8 mouse cellular contexts compared by ENCODE assay signal in genomic region chr11:63131693-63132040, GRCm38 (mm10). TPM values are rescaled to one million over a fixed set of nuclear protein-coding genes. Genes with fewer than 3 reads are reported as not detected.
DNase-seq lines count a peak whose midpoint lies in the region; ATAC-seq and TF ChIP-seq lines count a peak whose summit lies in the region.

No protein-coding gene starts in this region.

- WGBS in kidney, adult 2 months = 8% methylated on average over 11 of the region's 11 CpGs
- WGBS in hindbrain, embryonic 12.5 days = 8% methylated on average over 11 of the region's 11 CpGs
- WGBS in midbrain, embryonic 12.5 days = 6% methylated on average over 11 of the region's 11 CpGs

- TF ChIP-seq POLR2A in kidney, adult 2 months (IDR thresholded peaks at IDR 0.05; ENCODE audit: low read depth, low read length) = no peak
- TF ChIP-seq POLR2A in bone marrow macrophage, adult 2 months (IDR thresholded peaks at IDR 0.05; ENCODE audit: borderline replicate concordance, low read depth, low read length) = no peak

- H3K4me3 ChIP-seq in kidney, adult 2 months (ENCODE audit: insufficient read depth, low read depth, low read length) = peak overlapping the region; percentile 63
- H3K4me3 ChIP-seq in bone marrow macrophage, adult 2 months (ENCODE audit: insufficient read depth, low read length) = peak overlapping the region; percentile 99
- H3K4me3 ChIP-seq in hindbrain, embryonic 12.5 days = peak overlapping the region; percentile 52
- H3K4me3 ChIP-seq in midbrain, embryonic 12.5 days = peak overlapping the region; percentile 53

- peak overlapping the region; percentile 94 for H3K4me2 ChIP-seq in hindbrain, embryonic 12.5 days (replicated peaks)
- H3K4me2 ChIP-seq in midbrain, embryonic 12.5 days (replicated peaks) = peak overlapping the region; percentile 91

- TF ChIP-seq CTCF in kidney, adult 2 months (conservative IDR thresholded peaks at IDR 0.05; ENCODE audit: insufficient read depth, insufficient read length, low read depth, low read length) = no peak
- TF ChIP-seq CTCF in bone marrow macrophage, adult 2 months (IDR thresholded peaks at IDR 0.05; ENCODE audit: low read depth, low read length) = no peak

- H3K9ac ChIP-seq in hindbrain, embryonic 12.5 days = peak overlapping the region; percentile 74; the same call in 1 of the 2 replicates
- H3K9ac ChIP-seq in midbrain, embryonic 12.5 days (replicated peaks) = no peak overlapping the region; the same call in 1 of the 2 replicates

- no peaks in the 10 kb centered on the region for H3K27me3 ChIP-seq in kidney, adult 2 months (replicated peaks; ENCODE audit: control insufficient read depth, insufficient read depth, low read length)
- peaks cover 67% of the 10 kb centered on the region for H3K27me3 ChIP-seq in hindbrain, embryonic 12.5 days
- peaks cover 78% of the 10 kb centered on the region for H3K27me3 ChIP-seq in midbrain, embryonic 12.5 days

- H3K9me3 ChIP-seq in hindbrain, embryonic 12.5 days (replicated peaks) = no peaks in the 10 kb centered on the region
- no peaks in the 10 kb centered on the region for H3K9me3 ChIP-seq in midbrain, embryonic 12.5 days

- peak overlapping the region; percentile 75 for H3K27ac ChIP-seq in kidney, adult 2 months (ENCODE audit: insufficient read depth, low read depth, low read length)
- peak overlapping the region; percentile 98 for H3K27ac ChIP-seq in bone marrow macrophage, adult 2 months (ENCODE audit: insufficient read depth, low read depth, low read length)
- no peak overlapping the region for H3K27ac ChIP-seq in hindbrain, embryonic 12.5 days
- no peak overlapping the region for H3K27ac ChIP-seq in midbrain, embryonic 12.5 days (replicated peaks)

- H3K4me1 ChIP-seq in kidney, adult 2 months (ENCODE audit: control insufficient read depth, insufficient read depth, low read length) = peaks cover 11% of the 10 kb centered on the region; the same call in 1 of the 2 replicates
- peaks cover 42% of the 10 kb centered on the region for H3K4me1 ChIP-seq in bone marrow macrophage, adult 2 months (ENCODE audit: control insufficient read depth, insufficient read depth, low read length)
- peaks cover 29% of the 10 kb centered on the region for H3K4me1 ChIP-seq in hindbrain, embryonic 12.5 days
- H3K4me1 ChIP-seq in midbrain, embryonic 12.5 days = peaks cover 22% of the 10 kb centered on the region

- ATAC-seq in hindbrain, embryonic 12.5 days (ENCODE audit: low FRiP score) = no peak
- no peak for ATAC-seq in midbrain, embryonic 12.5 days (ENCODE audit: low FRiP score, low read depth)

- H3K36me3 ChIP-seq in kidney, adult 2 months (ENCODE audit: control insufficient read depth, insufficient read depth, low read length) = no peaks in the 10 kb centered on the region
- no peaks in the 10 kb centered on the region for H3K36me3 ChIP-seq in hindbrain, embryonic 12.5 days
- no peaks in the 10 kb centered on the region for H3K36me3 ChIP-seq in midbrain, embryonic 12.5 days

- peak; percentile 17 for DNase-seq in kidney, adult 2 months
- no peak for DNase-seq in kidney, adult 8-10 months
- no peak for DNase-seq in right cerebral cortex, adult 18-20 months
- DNase-seq in gastrocnemius, adult 18-20 months (ENCODE audit: low spot score) = no peak
- DNase-seq in ovary, postnatal 10 days (ENCODE audit: low spot score) = no peak

RNA-seq across cellular contexts. Expression of gene Pmp22, which starts 2.9 kb away (rescaled TPM):
- polyA plus RNA-seq in kidney, adult 2 months (2012; rRNA removed) = 31.1 and 32.5 TPM in 2 replicates
- polyA plus RNA-seq in bone marrow macrophage, adult 2 months (2012; ENCODE audit: insufficient read depth, insufficient read length, missing spikeins) = 336 and 347 TPM in 2 replicates
- polyA plus RNA-seq in hindbrain, embryonic 12.5 days (2016; fragmentation: Nextera tagmentation; extraction: Ambion mirVana) = 68.7 and 76.0 TPM in 2 replicates
- polyA plus RNA-seq in midbrain, embryonic 12.5 days (2016; fragmentation: Nextera tagmentation; extraction: Ambion mirVana) = 29.8 and 41.6 TPM in 2 replicates
- total RNA-seq in gastrocnemius, adult 18-20 months (2021) = 10 to 100 TPM; 29.9 to 33.8 TPM

Comparison
In these comparisons a context has a peak if more than half of its experiments do, and no peak if none do; other contexts are left out.
1. H3K27ac ChIP-seq: peak in kidney, adult 2 months (single experiment) and bone marrow macrophage, adult 2 months (single experiment); none in hindbrain, embryonic 12.5 days (single experiment) and midbrain, embryonic 12.5 days (single experiment).
2. Peak in every context shown above with its lines, with median percentiles within 50 percentile points of each other: H3K4me3 ChIP-seq.